Mouse (Mus musculus) liver, embryonic 14.5 days (tissue): ENCODE measurements around the gene Plac8. TPM values are rescaled to one million over a fixed set of nuclear protein-coding genes. Genes with fewer than 3 reads are reported as not detected.
A peak's percentile ranks its signal among the peaks of the same experiment; 100 is the strongest.

Experiments
- ATAC-seq: fragments of 200-750 bp; cut with Nextera tagmentation; 2 replicates; pipeline ENCODE4 v1.8.0; 2017; ENCODE audit warnings: moderate number of reproducible peaks, mild to moderate bottlenecking, moderate library complexity; ENCODE audit not compliant: insufficient read depth
- DNase-seq, 3 experiments: peaks; one replicate each; pipeline ENCODE4 v3.0.0-alpha.2; 2012 to 2013; ENCODE audit warnings: low read depth in 3 of 3, low spot score in 3 of 3
- H3K27ac ChIP-seq: fragments of 300-500 bp; sonication (generic); 2 replicates; pipeline ENCODE4 v1.5.1; 2014; ENCODE audit warnings: moderate library complexity, mild to moderate bottlenecking, control low read depth, inconsistent platforms
- H3K27me3 ChIP-seq: fragments of 300-500 bp; sonication (generic); 2 replicates; pipeline ENCODE4 v1.6.1; 2014; ENCODE audit warnings: mild to moderate bottlenecking, low read length, moderate library complexity; ENCODE audit not compliant: control insufficient read depth, insufficient read depth
- H3K36me3 ChIP-seq: fragments of 300-500 bp; sonication (generic); replicated peaks from 2 replicates; pipeline ENCODE4 v1.6.1; 2014; ENCODE audit warnings: low read depth; ENCODE audit not compliant: control insufficient read depth, insufficient read depth
- H3K4me1 ChIP-seq, 2 experiments: fragments of 200-500 bp in 1 of 2; fragments of 300-500 bp in 1 of 2; sonication (generic) in 1 of 2; replicated peaks; 2 replicates each; pipeline ENCODE4 v1.6.1; 2012 to 2014; ENCODE audit warnings: antibody characterized with exemption in 1 of 2, inconsistent platforms in 1 of 2, low read length in 1 of 2; ENCODE audit not compliant: control insufficient read depth in 2 of 2, insufficient read depth in 2 of 2
- H3K4me2 ChIP-seq: fragments of 300-500 bp; sonication (generic); 2 replicates; pipeline ENCODE4 v1.6.1; 2014; ENCODE audit warnings: low read depth, mild to moderate bottlenecking, control low read depth, moderate library complexity
- H3K4me3 ChIP-seq, 2 experiments: fragments of 200-500 bp in 1 of 2; fragments of 300-500 bp in 1 of 2; sonication (generic) in 1 of 2; 2 replicates each; pipeline ENCODE4 v1.5.1; 2012 to 2014; ENCODE audit warnings: low read depth in 2 of 2, low read length in 2 of 2, mild to moderate bottlenecking in 2 of 2, control low read depth in 1 of 2, inconsistent platforms in 1 of 2, moderate library complexity in 1 of 2; ENCODE audit not compliant: insufficient read depth in 1 of 2
- H3K9ac ChIP-seq: fragments of 300-500 bp; sonication (generic); replicated peaks from 2 replicates; pipeline ENCODE4 v1.6.1; 2014; ENCODE audit warnings: mild to moderate bottlenecking, control low read depth, moderate library complexity
- H3K9me3 ChIP-seq: fragments of 300-500 bp; sonication (generic); 2 replicates; pipeline ENCODE4 v1.6.1; 2016; ENCODE audit warnings: low read length, mixed read lengths; ENCODE audit not compliant: control insufficient read depth
- CTCF ChIP-seq: IDR thresholded peaks from 2 replicates; pipeline ENCODE4 v1.5.1; 2016; ENCODE audit warnings: antibody characterized with exemption, low read depth, control low read depth
- EP300 ChIP-seq: IDR thresholded peaks from 2 replicates; pipeline ENCODE4 v1.6.1; 2016; ENCODE audit warnings: antibody characterized with exemption, low read depth
- WGBS: fragments of 180-500 bp; shearing (Covaris S2); extraction: QIAGEN DNeasy Blood & Tissue Kit; methylation state at CpG from one replicate; pipeline ENCODE4 v1.1.7; 2014; ENCODE audit not compliant: insufficient replicate concordance; 5-methylcytosine and 5-hydroxymethylcytosine counted together
- polyA plus RNA-seq, 2 experiments: library from polyadenylated mRNA; depleted of rRNA in 1 of 2; stranded (reverse) in 1 of 2; unstranded in 1 of 2; fragments of >200 nt; fragmentation: Nextera tagmentation in 1 of 2; extraction: Ambion mirVana in 1 of 2; gene quantifications; 2 replicates each; pipeline versions ENCODE4 v1.2.1 to v1.2.3; 2012 to 2014

Plac8 gene
- polyA plus RNA-seq, 2 experiments: 64.3 to 91.1 TPM

GRCm38 (mm10) chr5:100607868-100608267 is 35.8 kb upstream of the Plac8 start:
- no peaks in the 10 kb centered on the region for H3K27me3 ChIP-seq
- H3K9me3 ChIP-seq: no peaks in the 10 kb centered on the region
- H3K9ac ChIP-seq: no peak overlapping the region
- H3K27ac ChIP-seq: no peak overlapping the region
- H3K4me1 ChIP-seq: peaks cover 0 to 10% of the 10 kb centered on the region in 2 experiments; a peak in 3 of 4 replicates
- no peak overlapping the region for H3K4me3 ChIP-seq
- H3K4me2 ChIP-seq: no peak overlapping the region
- ATAC-seq: peak; percentile 31; the same call in 1 of the 2 replicates
- no peaks in the 10 kb centered on the region for H3K36me3 ChIP-seq
- DNase-seq: no peak
- WGBS: 12% methylated on average over 9 of the region's 9 CpGs
- TF ChIP-seq EP300: no peak
- TF ChIP-seq CTCF: no peak

GRCm38 (mm10) chr5:100607090-100607762 is 35.2 kb upstream of the Plac8 start:
- Histone ChIP-seq H3K4me3 (no peak overlapping the region), H3K9me3 (no peaks in the 10 kb centered on the region), H3K9ac (no peak overlapping the region), H3K36me3 (no peaks in the 10 kb centered on the region), H3K4me2 (no peak overlapping the region), H3K27ac (no peak overlapping the region), H3K27me3 (no peaks in the 10 kb centered on the region), H3K4me1 (peaks cover 0 to 10% of the 10 kb centered on the region in 2 experiments; a peak in 3 of 4 replicates)
- whole genome bisulfite sequencing: 51% methylated on average over 4 of the region's 4 CpGs
- no peak for ATAC-seq
- no peak for DNase-seq
- no peak for TF ChIP-seq CTCF
- no peak for TF ChIP-seq EP300

- Histone ChIP-seq H3K27ac (no peak overlapping the region), H3K4me3 (no peak overlapping the region), H3K36me3 (no peaks in the 10 kb centered on the region), H3K27me3 (no peaks in the 10 kb centered on the region), H3K4me1 (peaks cover 0 to 10% of the 10 kb centered on the region in 2 experiments; a peak in 3 of 4 replicates), H3K9ac (no peak overlapping the region), H3K4me2 (no peak overlapping the region), H3K9me3 (no peaks in the 10 kb centered on the region)
- WGBS: 74% methylated on average over 9 of the region's 9 CpGs
- ATAC-seq (no peak), DNase-seq (no peak)
- TF ChIP-seq CTCF (no peak), EP300 (no peak)
These were observed 33.8 kb upstream of the Plac8 start for GRCm38 (mm10) chr5:100605828-100606229.

- ATAC-seq: no peak
- 24% methylated on average over 4 of the region's 4 CpGs for WGBS
These were observed 32.0 kb upstream of the Plac8 start for GRCm38 (mm10) chr5:100604061-100604460.

GRCm38 (mm10) chr5:100601864-100602263 is 29.8 kb upstream of the Plac8 start:
- H3K4me3 ChIP-seq: no peak overlapping the region
- DNase-seq: no peak
- WGBS: 31% methylated on average over 2 of the region's 2 CpGs
- TF ChIP-seq EP300 (no peak), CTCF (no peak)
- H3K36me3 ChIP-seq: no peaks in the 10 kb centered on the region
- no peak overlapping the region for H3K4me2 ChIP-seq
- no peak overlapping the region for H3K27ac ChIP-seq
- no peak for ATAC-seq
- no peaks in the 10 kb centered on the region for H3K27me3 ChIP-seq
- no peaks in the 10 kb centered on the region for H3K9me3 ChIP-seq
- no peak overlapping the region for H3K9ac ChIP-seq
- peaks cover 0 to 9% of the 10 kb centered on the region in 2 experiments; a peak in 2 of 4 replicates for H3K4me1 ChIP-seq

More at GRCm38 (mm10) chr5:100604061-100604460, 32.0 kb upstream of the Plac8 start:
- Histone ChIP-seq H3K27me3 (no peaks in the 10 kb centered on the region), H3K27ac (no peak overlapping the region), H3K4me1 (peaks cover 0 to 15% of the 10 kb centered on the region in 2 experiments; a peak in 3 of 4 replicates), H3K4me3 (no peak overlapping the region), H3K4me2 (no peak overlapping the region), H3K9ac (no peak overlapping the region), H3K36me3 (no peaks in the 10 kb centered on the region), H3K9me3 (no peaks in the 10 kb centered on the region)
- no peak for DNase-seq
- TF ChIP-seq EP300: no peak
